Mouse (Mus musculus): ENCODE results near the gene Rps8.
A peak's percentile ranks its signal among the peaks of the same experiment; 100 is the strongest.

Gene Rps8

DNA sequence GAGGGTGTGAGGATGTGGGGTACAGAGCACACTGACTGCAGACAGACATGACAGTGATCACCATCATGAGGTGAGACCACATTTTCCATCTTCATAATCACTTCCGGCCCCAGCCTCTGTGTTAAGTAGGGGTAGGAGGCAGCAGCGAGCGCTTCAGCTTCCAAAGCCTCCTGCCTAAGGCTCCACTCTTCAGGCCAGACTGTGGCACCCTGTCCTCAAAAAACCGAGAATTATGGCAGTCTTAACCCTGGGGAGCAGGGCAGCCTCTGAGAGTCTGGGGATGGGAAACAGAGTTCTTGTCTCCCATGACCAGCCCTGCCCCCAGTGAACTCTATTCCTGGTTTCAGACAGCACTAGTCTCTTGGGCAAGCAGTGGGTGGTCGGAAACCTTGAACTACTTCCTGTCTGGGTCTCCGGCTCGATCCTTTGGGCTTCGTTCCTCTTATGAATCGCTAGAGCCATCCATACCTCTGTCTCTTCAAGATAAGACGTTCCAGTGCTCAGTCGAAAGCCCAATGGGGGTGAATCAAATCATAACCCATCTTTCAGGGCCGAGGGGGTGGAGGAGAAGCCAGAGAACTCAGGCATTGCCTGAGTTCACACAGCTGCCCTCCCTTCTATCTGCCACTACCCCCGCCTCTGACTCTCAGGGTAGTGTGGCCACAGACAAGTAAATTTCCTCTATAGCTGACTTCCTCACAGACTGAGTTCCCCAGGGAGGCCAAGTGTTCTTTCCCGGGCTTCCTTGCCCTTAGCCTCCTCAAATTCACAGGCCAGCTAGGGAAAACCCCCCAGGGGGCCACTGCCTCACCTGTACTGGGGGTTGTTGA, 31.3 kb downstream of the Rps8 start:
- peak in 1 of 2 experiments; percentile 47 for DNase-seq

DNA sequence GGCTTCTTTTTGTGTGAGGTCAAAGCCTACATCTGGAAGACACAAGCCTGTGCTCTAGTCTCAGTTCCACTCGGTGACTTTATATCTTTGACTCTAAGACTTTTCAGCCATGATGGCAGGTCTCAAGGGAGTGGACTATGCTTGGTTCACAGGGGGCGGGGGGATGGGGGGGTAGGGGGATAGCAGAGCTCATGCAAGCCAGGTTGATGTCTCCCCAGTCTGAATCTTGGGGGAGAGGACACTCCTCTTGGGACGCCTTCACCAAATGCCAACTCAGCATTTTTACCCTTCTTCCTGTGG, 31.9 kb downstream of the Rps8 start:
- no peak for DNase-seq

DNA sequence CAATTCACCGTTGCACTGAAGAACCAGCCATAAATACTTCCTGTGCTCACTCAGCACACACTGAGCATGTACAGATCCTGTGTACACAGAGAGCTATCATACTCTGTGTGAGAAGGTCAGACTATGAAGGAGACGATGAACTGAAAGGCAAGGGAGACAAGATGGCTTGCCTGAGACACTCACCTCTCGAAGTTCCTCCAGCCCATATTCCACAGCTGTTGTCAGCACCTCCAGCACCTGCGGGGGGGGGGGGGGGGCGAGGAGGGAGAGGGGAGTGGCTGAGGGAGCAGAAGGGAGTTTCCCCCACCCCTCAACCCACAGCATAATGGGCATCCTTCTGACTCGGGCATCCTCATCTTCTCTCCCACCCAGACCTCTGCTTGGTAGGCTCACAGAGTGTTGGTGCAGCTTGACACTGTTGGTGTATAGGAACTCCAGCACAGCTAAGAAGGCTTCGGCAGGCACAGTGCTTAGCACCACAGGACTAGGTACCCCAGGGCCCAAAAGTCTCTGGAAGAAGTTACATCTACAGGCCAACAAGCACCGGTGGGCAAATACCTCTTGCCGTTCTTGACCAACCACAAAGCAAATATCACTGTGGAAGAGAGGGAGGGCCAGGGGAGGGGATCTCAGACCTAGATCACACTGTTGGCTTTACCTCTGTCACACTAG, 32.4 kb downstream of the Rps8 start:
- no peak for DNase-seq

DNA sequence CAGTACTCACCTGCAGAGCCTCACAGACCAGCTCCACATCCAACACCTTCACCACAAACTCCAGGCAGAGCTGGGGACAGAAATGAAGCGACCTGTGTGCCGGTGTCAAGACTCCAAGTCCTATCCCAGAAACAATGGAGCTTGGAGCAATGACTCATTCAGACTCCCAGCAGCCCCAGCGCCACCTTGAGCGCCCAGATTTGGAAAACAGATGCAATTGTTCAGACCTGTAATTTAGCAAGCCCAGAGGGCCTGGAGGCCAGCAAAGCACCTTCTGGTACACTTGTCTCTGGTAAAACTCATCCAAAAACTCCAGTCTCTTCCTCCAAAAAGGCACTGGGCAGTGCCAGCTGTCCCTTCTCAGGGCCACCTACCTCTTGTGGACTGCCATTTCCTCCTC, 33.8 kb downstream of the Rps8 start:
- DNase-seq: no peak

DNA sequence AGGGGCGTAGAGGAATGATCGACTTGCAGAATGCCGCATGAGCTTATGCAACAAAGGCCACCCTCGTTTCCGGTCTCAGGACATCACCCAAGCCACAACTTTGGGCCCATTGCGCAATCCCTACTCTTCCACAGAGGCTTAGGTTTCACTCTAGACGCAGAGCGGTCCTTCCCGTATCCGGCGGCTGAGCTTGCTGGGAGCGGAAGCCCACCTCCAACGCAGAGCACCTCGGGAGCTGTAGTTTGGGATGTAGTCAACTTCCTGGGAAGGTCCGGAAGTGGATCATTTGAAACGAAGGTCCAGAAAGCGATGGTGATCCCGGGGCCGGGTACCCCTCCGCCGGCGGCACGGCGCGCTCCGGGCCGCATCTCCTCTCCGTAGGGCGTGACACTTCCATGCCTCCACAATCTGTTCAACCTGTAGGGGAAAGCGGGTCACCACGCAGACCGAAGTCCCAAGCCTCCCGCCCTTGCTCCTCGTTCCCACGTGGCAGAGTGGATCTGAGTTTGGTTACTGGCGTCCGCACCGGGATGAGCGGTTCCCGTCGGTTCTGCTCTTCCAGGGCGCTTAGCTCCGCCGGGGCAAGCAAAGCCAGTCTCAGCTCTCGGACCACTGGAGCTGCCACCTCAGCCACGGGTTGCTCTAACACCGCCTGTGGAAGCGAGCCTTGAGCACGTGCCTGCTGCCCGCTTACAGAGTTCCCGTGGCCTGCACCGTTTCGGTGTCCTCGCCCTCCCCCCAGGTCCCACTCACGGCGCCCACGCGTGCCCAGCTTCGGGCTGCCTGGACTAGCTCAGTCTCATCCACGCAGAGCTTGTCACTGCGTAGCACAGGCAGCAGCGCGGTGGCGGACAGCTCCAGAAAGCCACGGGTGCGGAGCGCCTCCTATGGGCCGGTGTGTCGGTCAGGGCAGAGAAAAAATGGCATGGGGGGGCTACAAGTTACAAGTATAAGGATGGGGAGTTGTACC, 35.3 kb downstream of the Rps8 start:
- DNase-seq: peak; percentile 92

DNA sequence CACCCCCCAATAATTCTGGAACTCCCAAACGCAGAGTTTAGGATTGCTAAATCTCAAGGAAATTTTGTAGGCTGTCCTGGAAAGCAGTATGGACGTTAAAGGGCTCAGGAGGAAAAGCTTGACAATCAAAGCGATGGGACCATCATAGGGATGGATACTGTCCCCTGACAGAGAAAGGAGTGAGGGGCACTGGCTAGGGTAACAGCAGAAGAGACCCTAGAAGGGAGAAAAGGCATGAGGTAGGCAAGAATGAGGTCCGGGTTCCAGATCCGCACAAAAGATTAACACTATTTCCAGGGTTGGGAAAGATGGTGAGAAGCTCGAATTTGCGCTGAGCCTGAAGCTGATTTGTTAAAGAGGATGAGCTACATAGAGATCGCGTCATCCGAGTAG, 36.0 kb downstream of the Rps8 start:
- DNase-seq: no peak

DNA sequence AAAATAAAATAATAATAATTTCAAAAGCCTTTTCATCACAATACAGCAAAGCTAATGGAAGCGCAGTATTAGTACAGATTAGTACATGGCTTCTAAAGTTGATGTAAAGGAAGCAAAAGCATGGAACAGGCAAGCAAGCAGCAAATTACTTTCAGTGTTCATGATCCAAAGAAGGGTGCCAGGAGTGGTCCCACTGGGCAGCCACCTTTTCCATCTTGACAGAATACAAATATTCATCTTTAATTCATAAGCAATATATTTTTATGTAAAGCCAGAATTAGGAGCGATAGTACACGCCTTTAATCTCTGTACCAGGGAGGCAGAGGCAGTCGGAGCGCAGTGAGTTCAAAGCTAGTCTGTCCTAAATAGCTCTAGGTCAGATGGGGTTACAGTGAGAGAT, 36.4 kb downstream of the Rps8 start:
- DNase-seq: no peak

DNA sequence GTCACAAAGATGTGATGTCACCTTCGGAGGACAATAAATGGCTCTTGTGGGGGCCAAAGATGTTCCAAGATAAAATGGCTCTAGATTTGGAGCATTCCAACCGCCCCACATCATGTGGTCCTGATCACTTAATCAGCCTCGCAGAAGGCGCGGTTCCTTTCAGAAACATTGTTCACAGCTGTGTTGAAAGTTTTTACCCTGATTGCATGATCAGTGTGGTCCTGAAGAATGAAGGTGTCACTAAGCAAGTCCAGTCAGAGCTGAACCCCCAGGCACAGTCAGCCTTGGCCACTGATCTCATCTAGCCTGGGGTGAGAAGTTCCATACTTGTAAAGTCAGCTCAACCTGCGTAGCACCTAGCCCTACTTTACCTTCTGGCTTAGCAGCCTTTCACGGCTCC, 38.1 kb downstream of the Rps8 start:
- no peak for DNase-seq

DNA sequence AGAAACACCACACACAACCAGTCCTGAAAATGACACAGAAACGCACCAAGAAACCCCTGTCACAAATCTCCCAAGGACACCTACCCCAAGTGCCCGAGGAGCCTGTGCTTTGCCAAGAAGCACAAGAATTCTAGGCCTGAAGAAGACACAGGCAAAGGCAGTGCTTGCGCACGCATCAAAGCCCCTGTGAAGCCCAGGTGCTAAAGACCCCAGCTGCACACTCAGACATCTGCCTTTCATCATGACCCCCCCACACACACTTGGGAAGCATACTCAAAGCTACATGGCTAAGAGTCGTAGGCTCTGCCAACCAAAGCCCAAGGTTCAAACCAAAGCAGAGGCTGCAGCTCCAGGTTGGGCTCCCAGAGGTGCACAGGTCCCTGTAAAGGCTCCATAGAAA, 40.5 kb downstream of the Rps8 start:
- DNase-seq: no peak

DNA sequence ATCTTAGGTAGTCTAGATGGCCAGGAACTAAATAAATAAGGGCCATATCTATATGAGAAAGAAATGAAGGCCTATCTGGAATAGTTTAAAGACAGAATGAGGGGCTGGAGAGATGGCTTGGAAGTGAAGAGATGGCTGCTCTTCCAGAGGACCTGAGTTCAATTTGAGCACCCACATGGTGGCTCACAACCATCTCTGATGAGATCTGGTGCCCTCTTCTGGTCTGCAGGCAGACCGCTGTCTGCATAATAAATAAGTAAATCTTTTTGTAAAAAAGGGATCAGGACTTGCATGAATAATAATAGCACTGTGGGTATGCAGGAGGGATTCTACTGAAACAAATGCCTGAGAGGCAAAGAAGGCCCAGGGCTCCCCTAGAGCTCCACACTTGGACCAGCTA, 42.8 kb downstream of the Rps8 start:
- no peak for DNase-seq

DNA sequence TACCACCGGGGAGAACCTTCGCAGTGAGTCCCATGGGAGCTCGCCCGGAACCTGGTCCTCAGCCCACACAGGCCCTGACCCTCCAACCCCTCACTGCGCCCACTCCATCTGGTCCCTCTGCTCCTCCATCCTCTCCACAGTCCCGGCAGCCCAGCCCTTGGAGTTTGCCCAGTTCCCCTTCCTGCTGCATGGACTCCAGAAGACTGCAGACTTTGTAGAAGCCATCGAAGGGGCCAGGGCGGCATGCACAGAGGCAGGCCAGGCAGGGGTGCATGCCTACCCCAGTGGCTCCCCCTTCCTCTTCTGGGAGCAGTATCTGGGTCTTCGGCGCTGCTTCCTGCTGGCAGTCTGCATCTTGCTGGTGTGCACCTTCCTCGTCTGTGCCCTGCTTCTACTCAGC, 45.1 kb downstream of the Rps8 start:
- DNase-seq: no peak

DNA sequence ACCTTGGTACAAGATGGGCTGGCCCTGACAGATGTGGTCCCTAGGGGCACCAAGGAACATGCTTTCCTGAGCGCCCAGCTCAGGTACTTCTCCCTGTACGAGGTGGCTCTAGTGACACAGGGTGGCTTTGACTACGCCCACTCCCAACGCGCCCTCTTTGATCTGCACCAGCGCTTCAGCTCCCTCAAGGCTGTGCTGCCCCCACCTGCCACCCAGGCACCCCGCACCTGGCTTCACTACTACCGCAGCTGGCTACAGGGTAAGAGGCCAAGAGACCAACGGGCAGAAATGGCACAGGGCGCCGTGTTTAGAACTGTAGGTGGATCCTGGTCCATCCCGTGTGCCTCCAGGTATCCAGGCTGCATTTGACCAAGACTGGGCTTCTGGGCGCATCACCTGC, 45.8 kb downstream of the Rps8 start:
- no peak for DNase-seq

DNA sequence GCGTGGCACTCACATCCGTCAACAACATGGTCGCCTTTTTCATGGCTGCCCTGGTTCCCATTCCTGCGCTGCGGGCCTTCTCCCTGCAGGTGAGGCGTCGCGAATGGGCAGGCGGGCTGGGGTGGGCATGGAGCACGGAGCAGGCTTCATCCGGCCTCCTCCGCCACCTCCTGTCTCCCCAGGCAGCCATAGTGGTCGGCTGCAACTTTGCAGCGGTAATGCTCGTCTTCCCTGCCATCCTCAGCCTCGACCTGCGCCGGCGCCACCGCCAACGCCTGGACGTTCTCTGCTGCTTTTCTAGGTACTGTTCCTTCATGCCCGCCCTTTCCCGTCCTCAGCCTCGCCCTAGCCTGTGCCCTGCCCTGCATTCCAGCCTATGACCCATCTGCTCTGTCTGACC, 46.7 kb downstream of the Rps8 start:
- no peak for DNase-seq

DNA sequence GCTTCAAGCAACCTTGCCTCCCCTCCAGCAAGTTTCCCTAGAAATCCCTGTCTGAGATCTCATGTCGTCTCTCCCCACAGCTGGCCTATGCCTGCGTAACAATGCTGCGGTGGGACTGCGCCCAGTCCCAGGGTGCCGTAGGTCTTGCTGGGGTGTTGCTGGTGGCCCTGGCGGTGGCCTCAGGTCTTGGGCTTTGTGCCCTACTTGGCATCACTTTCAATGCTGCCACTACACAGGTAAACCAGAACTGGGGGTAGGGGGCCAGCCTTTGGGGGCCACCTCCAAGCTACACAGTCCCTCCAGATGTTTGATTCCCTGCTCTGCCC, 47.6 kb downstream of the Rps8 start:
- DNase-seq: no peak

DNA sequence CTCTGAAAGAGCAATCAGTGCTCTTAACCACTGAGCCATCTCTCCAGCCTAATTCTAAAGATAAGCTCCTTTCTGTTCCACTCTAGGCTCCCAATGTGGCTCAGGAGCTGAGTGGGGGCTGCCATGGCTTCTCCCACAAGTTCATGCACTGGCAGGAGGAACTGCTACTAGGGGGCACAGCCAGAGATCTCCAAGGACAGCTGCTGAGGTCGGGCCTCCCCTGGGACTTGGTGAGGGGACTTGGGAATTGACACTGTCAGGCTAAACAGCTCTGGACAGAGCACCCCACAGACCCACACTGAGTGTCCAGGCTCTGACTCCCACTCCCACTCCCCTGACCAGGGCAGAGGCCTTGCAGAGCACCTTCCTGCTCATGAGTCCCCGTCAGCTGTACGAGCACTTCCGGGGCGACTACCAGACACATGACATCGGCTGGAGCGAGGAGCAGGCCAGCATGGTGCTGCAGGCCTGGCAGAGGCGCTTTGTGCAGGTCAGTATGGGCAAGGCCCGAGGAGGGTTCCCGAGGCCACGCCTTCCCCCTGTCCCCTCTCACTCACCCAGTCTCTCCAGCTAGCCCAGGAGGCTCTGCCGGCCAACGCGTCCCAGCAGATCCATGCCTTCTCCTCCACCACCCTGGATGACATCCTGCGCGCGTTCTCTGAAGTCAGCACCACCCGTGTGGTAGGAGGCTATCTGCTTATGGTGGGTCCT, 48.1 kb downstream of the Rps8 start:
- DNase-seq: no peak

DNA sequence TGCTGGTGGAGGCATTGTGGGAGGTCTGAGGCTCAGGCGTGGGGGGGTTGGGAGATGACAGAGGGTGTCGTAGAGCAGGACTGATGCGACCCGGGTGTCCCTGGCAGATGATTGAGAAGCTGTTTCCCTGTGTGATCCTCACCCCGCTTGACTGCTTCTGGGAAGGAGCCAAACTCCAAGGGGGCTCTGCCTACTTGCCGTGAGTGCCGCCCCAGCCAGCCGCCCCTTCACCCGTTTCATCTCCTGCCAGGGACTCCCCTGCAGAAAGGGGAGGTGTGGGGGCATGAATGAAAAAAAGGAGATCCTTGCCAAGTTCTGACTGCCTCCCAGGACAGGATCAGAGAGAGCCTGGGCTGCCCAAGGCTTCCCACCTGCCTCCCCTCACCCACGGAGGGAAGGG, 50.9 kb downstream of the Rps8 start:
- no peak for DNase-seq

DNA sequence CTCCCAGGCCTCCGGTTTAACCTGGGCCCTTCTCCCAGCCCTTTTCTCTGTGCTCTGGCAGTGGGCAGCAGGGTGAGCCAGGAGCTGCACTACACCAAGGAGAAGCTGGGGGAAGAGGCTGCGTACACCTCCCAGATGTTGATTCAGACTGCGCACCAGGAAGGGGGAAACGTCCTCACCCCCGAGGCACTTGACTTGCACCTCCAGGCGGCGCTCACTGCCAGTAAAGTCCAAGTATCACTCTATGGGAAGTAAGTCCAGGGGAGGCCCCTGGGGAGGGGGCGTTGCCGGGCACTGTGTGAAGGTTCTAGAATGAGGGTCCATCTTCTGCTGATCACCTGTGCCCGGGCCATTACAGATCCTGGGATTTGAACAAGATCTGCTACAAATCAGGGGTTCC, 51.4 kb downstream of the Rps8 start:
- DNase-seq: no peak
